7 mouse cellular contexts compared by ENCODE assay signal in genomic region chr6:97210191-97210961, GRCm38 (mm10). TPM values are rescaled to one million over a fixed set of nuclear protein-coding genes. Genes with fewer than 3 reads are reported as not detected.
DNase-seq lines count a peak whose midpoint lies in the region; ATAC-seq lines count a peak whose summit lies in the region.

Arl6ip5 (plus strand) TSS chr6:97210689.

- peak; percentile 76 for ATAC-seq in intestine, embryonic 14.5 days (replicated peaks; ENCODE audit: low FRiP score, low TSS enrichment, low read depth)

- 11% methylated on average over 32 of the region's 32 CpGs for WGBS in intestine, embryonic 14.5 days

- no peaks in the 10 kb centered on the region; the same call in 1 of the 2 replicates for H3K36me3 ChIP-seq in intestine, embryonic 14.5 days (ENCODE audit: control insufficient read depth, insufficient read depth, low read length)

- intact Hi-C loops in left cerebral cortex, postnatal 14 days (cut with DNase I), result no loop called here

- no peaks in the 10 kb centered on the region for H3K27me3 ChIP-seq in intestine, embryonic 14.5 days (replicated peaks; ENCODE audit: control insufficient read depth, insufficient read depth, low read length)

- peak within 1 kb of the TSS; percentile 57 for H3K9ac ChIP-seq in intestine, embryonic 14.5 days (ENCODE audit: low read length)

- H3K4me1 ChIP-seq in intestine, embryonic 14.5 days (replicated peaks; ENCODE audit: control insufficient read depth, insufficient read depth, low read length), result peaks cover 11% of the 10 kb centered on the region

- peak within 1 kb of the TSS; percentile 69 for H3K4me3 ChIP-seq in intestine, embryonic 14.5 days (ENCODE audit: low read depth, low read length)

- peak; percentile 80 to 82 for DNase-seq in adrenal gland, adult 18-20 months (ENCODE audit: low spot score in 2 of 2)
- peak; percentile 95 for DNase-seq in embryo, embryonic 11 days
- peak; percentile 89 for DNase-seq in gastrocnemius, postnatal 25 days
- DNase-seq in intestine, embryonic 14.5 days (ENCODE audit: low spot score), result peak; percentile 91
- peak; percentile 90 to 94 for DNase-seq in left cerebral cortex, postnatal 14 days (ENCODE audit: low spot score in 2 of 2)
- DNase-seq in mesoderm, embryonic 11.5 days (ENCODE audit: low read depth, low spot score), result peak; percentile 91
- peak; percentile 89 for DNase-seq in right cerebral cortex, postnatal 36 days (ENCODE audit: low spot score in 2 of 2)

- no peaks in the 10 kb centered on the region for H3K9me3 ChIP-seq in intestine, embryonic 14.5 days (ENCODE audit: control insufficient read depth, low read length)

- peak within 1 kb of the TSS; percentile 78 for H3K4me2 ChIP-seq in intestine, embryonic 14.5 days (ENCODE audit: low read length)

- H3K27ac ChIP-seq in intestine, embryonic 14.5 days (ENCODE audit: low read depth), result 0 out of 2 replicates have a peak within 1 kb of the TSS, but pooled peaks have one; percentile 2

RNA-seq across cellular contexts. Expression of gene Arl6ip5, which starts in this region (rescaled TPM):
- total RNA-seq in adrenal gland, adult 18-20 months (2021), result 100 to 1,000 TPM in 1 of 2 experiments, 10 to 100 TPM in 1; 96.5 to 123 TPM
- total RNA-seq in gastrocnemius, postnatal 25 days (2021), result 100 to 1,000 TPM; 132 to 165 TPM
- 33.1 and 35.0 TPM in 2 replicates for polyA plus RNA-seq in intestine, embryonic 14.5 days (2014; fragmentation: Nextera tagmentation; extraction: Ambion mirVana)
- 100 to 1,000 TPM; 168 to 174 TPM for total RNA-seq in left cerebral cortex, postnatal 14 days (2021)

Comparison
In these comparisons a context has a peak if more than half of its experiments do, and no peak if none do; other contexts are left out.
1. Peak in every context shown above with its lines: DNase-seq, ATAC-seq, H3K4me3 ChIP-seq and H3K27ac ChIP-seq.